Mouse (Mus musculus): Measurements from ENCODE around the gene Slc5a8.

Gene Slc5a8

GRCm38 (mm10) chr10:88885632-88886090 is at the start of gene Slc5a8:
Gene Slc5a8 (plus strand): TSS chr10:88885992.
- no peak for DNase-seq (ENCODE audit: low read depth)

DNA sequence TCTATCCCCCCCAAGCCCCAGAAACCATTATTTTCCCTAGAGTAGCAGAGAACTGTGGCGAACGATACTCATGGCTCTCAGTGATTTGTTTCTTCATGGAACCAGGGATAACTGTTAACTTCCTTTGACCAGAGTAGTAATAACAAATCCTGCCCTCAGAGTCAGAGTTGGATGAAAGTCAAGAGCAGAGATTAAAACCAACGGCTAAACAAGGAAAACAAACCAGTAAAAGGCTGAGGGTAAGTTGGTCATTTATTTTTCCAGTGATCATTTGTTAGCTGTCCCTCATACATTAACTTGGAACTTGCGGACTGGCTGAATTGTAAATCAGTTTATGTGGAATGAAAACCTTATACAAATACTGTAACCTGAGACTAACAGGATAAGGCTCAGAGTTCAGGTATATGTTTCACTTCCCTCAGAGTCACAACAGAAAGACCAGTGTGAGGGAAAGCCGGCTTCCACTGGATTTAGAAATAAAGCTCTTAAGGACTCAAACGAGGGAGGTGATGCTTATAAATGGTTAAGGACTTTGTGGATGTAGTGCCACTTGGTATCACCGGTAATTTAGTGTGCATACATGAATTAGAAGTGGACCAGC is 36.8 kb upstream of the Slc5a8 start:
- DNase-seq (ENCODE audit: low read depth), result no peak

DNA sequence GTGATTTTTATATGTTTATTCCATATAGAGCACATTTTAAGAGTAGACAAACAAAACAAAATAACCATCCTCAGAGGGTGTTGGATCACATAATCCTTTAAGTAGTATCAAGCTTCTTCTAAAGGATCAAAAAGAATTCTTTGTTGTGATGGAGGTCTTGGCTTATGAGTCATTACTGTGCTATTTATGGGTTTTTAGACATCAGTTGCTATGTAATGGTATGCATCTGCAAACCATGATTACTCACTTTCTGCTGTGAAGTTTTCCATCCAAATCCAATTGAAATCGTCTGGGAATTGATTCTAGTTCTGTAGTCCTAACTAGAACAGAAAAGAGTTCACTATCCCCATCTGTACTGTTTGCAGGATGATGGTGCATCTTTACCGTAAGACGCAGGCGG is 35.8 kb upstream of the Slc5a8 start:
- DNase-seq (ENCODE audit: low read depth), result no peak

DNA sequence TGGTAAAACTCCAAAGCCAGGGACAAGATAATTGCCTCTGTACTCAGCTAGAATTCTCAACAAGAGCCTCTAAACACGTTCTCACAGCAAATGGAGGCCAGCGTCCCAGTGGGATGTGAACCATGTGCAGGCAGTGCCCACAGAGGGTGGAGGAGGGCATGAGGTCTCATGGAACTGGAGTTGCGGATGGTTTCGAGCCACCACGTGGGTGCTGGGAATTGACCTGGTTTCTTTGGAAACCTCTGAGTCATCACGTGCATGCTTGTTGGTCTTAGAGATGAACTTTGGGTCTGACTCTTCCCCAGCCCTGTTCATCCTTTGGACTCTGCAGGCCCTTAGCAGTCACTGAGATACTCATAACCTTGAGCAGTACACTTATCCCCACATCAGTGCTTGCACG is 32.5 kb upstream of the Slc5a8 start:
- DNase-seq (ENCODE audit: low read depth), result no peak

DNA sequence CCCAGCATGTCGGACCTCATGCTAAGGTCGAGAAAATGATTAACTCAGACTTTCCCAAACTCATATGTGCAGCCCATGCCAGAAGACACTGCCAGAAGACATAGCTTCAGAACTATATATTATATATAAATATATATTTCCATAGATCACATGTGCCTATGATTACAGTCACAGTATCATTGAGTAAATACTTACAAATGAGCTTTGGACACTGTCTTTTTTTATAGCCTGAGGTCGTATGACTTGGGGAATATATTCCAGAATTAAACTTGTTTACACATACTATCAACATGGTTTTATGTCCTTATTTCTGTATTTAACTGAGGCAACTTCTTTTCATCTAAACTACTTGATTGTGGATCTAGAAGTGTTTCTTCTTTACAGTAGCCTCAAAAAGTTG is 24.9 kb upstream of the Slc5a8 start:
- DNase-seq (ENCODE audit: low read depth), result no peak

- no peak for DNase-seq (ENCODE audit: low read depth)
These were observed 24.4 kb upstream of the Slc5a8 start for GRCm38 (mm10) chr10:88861416-88861815.

DNA sequence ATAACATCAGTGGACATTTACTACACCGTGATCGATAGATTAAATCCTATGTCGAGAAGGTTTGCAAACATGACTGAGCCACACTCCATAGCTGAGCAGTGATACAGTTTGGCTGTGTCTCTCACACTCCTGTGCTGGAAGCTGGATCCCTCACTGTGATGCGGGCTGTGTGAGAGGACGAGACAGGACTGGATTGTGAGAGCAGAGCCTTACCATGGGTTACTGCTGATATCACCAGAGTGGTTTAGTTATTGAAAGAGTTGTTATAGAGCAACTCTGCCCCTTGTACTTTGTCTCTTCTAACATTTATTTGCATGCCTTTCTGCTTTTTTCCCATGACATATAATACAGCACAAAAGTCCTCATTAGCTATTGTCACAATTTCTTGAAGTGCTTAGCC is 23.5 kb upstream of the Slc5a8 start:
- DNase-seq (ENCODE audit: low read depth), result no peak

DNA sequence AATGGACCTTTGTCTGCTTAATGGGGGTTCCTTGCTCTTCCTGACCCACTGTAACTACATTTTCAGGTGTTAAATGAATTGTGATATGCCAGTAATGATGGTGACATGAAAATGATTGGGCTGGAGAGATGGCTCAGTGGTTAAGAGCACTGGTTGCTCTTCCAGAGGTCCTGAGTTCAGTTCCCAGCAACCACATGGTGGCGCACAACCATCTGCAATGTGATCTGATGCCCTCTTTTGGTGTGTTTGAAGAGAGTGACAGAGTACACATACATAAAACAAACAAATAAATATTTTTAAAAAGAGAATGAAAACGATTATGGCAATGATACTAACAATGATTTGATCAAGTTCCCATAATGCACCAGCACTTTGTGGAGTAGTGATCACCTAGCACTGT is 19.8 kb upstream of the Slc5a8 start:
- no peak for DNase-seq (ENCODE audit: low read depth)

DNA sequence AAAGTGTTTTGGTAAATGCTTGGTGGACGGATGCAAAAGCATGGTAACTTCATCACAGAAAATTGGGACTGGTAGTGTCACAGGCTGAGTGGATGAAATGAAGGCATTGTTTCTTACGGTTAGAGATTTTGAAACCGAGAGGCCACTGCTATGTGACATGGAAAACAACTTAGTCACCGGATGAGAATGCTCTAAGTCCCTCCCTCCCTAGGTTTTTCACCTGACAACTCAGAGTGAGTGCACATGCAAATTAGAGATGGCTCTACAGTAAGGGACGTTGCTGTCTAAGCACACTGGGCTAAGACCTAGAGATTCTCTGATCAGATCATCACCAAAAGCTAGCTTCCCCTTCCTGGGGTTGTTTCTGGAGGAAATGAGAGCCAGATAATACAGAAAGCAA is 10.9 kb upstream of the Slc5a8 start:
- DNase-seq (ENCODE audit: low read depth), result no peak

DNA sequence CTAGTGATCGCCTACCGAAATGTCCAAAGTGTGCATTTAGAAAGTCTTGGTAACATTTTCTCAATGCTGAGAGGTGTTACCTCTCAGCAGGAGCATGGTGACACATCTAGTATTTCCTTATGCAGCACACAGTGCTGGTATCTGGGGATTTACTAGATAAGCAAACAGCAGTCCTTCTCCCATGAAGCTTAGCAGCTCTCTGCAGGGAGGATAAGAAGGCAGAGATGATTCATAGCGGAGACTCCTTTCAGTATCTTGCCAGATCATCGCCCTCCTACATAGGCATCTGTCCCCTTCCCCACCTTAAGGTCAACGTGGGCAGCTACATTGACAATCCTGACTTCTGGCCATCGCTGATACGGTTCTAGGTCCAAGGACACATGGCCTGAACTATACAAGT is 8.4 kb upstream of the Slc5a8 start:
- DNase-seq (ENCODE audit: low read depth), result no peak

- no peak for DNase-seq (ENCODE audit: low read depth)
These were observed 2.1 kb upstream of the Slc5a8 start for GRCm38 (mm10) chr10:88883721-88884120.

GRCm38 (mm10) chr10:88884836-88885235 is 956 bp upstream of the Slc5a8 start:
- DNase-seq (ENCODE audit: low read depth), result no peak

DNA sequence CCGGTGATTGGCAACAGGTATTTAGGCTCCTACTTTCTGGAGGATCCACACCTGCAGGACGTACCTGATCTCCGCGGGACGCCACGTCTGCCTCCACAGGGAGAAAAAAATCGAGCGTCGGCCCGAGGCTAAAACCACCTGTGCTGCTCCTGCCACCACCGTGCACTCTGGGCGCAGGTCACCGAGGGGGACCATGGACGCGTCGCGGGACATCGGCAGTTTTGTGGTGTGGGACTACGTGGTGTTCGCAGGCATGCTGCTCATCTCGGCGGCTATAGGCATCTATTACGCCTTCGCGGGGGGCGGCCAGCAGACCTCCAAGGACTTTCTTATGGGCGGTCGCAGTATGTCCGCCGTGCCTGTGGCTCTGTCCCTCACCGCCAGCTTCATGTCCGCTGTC is 322 bp downstream of the Slc5a8 start:
- no peak for DNase-seq (ENCODE audit: low read depth)

GRCm38 (mm10) chr10:88888376-88888775 is 2.6 kb downstream of the Slc5a8 start:
- DNase-seq (ENCODE audit: low read depth), result no peak

GRCm38 (mm10) chr10:88891410-88891809 is 5.6 kb downstream of the Slc5a8 start:
- DNase-seq (ENCODE audit: low read depth), result no peak

GRCm38 (mm10) chr10:88892560-88893087 is 6.8 kb downstream of the Slc5a8 start:
- no peak for DNase-seq (ENCODE audit: low read depth)

- no peak for DNase-seq (ENCODE audit: low read depth)
These were observed 11.2 kb downstream of the Slc5a8 start for GRCm38 (mm10) chr10:88897032-88897431.

- DNase-seq (ENCODE audit: low read depth), result no peak
These were observed 64.0 kb downstream of the Slc5a8 start for GRCm38 (mm10) chr10:88949649-88950296.

DNA sequence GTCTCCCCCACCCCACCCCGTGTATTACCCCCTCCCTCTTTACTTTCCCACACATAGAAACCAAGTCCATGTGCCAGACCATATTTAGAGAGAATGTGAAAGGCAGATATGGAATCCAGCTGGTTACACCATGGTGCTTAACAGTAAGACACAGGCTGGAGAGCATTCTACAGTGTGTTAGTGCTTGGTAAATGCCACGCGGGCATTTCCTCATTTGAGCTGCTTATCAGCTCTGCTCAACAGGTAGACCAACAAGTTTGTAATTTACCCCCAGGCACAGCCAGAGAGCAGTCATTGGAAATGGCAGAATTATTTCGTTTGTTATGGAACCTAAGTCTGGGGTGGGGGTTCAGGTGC is 64.5 kb downstream of the Slc5a8 start:
- DNase-seq (ENCODE audit: low read depth), result no peak

GRCm38 (mm10) chr10:88960791-88961190 is 75.0 kb downstream of the Slc5a8 start:
- no peak for DNase-seq (ENCODE audit: low read depth)

GRCm38 (mm10) chr10:88968586-88968985 is 82.8 kb downstream of the Slc5a8 start:
- no peak for DNase-seq (ENCODE audit: low read depth)

DNA sequence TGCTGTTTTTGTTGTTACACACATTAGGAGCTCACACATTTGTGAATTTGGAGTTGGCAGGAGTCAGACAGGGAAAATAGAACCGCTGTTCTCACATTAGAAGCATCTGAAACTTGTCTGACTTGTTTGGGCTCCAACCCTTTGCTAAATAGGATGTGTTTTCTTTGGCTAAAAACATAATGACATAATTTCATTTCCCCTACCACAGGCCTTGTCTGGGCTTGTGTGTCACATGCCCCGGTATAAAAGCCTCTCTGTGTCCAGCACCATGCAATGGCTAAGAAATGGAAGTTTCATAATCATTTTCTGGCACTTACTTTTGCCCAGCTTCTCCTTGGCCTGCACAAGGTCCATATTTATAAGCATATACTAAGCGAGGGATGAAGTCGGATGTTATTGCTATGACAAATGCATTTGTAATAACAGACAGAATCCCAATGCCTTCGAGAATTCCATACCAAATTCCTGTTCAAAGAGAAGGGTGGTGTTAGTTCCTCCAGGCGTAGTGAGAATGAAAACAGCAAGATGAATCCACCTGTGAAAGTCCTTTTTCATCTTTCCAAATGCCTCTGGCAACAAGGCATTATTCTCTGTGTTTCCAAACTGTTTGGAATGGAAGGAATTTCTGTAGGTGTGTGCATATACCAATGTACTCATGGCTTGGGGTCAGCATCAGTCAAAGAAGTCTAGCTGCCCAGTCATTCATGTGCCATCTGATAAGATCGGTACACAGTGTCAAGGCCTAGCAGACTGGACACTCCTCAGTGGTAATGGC is 85.3 kb downstream of the Slc5a8 start:
- peak; percentile 89 for DNase-seq (ENCODE audit: low read depth)

DNA sequence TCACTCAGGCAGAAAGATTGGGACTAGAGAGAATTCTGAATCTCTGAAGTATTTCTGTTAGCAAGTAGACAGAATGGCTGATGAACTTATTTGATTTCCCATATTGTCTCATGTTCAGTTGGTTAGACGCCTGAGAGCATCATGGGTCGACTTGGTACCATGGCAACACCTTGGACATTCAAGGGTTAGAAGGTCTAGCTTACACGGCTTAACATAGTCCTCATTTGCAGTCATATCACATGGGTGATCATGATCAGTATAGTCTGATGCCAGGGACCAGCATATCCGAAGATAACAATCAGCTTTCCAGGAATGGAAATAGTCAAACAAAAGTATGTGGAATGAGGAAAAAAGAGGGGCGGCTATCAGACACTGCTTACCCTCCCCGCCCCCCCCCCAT is 93.1 kb downstream of the Slc5a8 start:
- DNase-seq (ENCODE audit: low read depth), result no peak

Measured in fibroblast of lung, adult 2 months (primary cell).